Mouse (Mus musculus): ENCODE data around the gene Gna11. TPM values are rescaled to one million over a fixed set of nuclear protein-coding genes. Genes with fewer than 3 reads are reported as not detected.

Gene Gna11
- total RNA-seq, 4 experiments from 2014 or later: 106 to 120 (median 114) TPM

- no peak for DNase-seq (ENCODE audit: low spot score in 2 of 2)
These were observed 20.6 kb upstream of the Gna11 start for GRCm38 (mm10) chr10:81565257-81566228.

- no peak for DNase-seq (ENCODE audit: low spot score in 2 of 2)
These were observed 19.7 kb upstream of the Gna11 start for GRCm38 (mm10) chr10:81564734-81565133.

GRCm38 (mm10) chr10:81564216-81564615 lies 19.2 kb upstream of the Gna11 start:
- DNase-seq (ENCODE audit: low spot score in 2 of 2): no peak

GRCm38 (mm10) chr10:81563481-81563880 lies 18.5 kb upstream of the Gna11 start:
- no peak for DNase-seq (ENCODE audit: low spot score in 2 of 2)

- DNase-seq (ENCODE audit: low spot score in 2 of 2): no peak
These were observed 17.4 kb upstream of the Gna11 start for GRCm38 (mm10) chr10:81562411-81562810.

- DNase-seq (ENCODE audit: low spot score in 2 of 2): no peak
These were observed 15.9 kb upstream of the Gna11 start for GRCm38 (mm10) chr10:81560719-81561459.

GRCm38 (mm10) chr10:81559627-81560539 lies 14.9 kb upstream of the Gna11 start:
- DNase-seq (ENCODE audit: low spot score in 2 of 2): peak in 1 of 2 experiments; percentile 68

- peak in 1 of 2 experiments; percentile 64 for DNase-seq (ENCODE audit: low spot score in 2 of 2)
These were observed 14.2 kb upstream of the Gna11 start, which contains the start of gene Aes for GRCm38 (mm10) chr10:81559163-81559626. Gene Aes, plus strand, starts transcription at chr10:81559488.

- no peak for DNase-seq (ENCODE audit: low spot score in 2 of 2)
These were observed 12.5 kb upstream of the Gna11 start for GRCm38 (mm10) chr10:81557491-81557890.

- no peak for DNase-seq (ENCODE audit: low spot score in 2 of 2)
These were observed 11.3 kb upstream of the Gna11 start for GRCm38 (mm10) chr10:81556282-81556681.

- DNase-seq (ENCODE audit: low spot score in 2 of 2): no peak
These were observed 9.1 kb upstream of the Gna11 start for GRCm38 (mm10) chr10:81553807-81554755.

GRCm38 (mm10) chr10:81553232-81553631 lies 8.2 kb upstream of the Gna11 start:
- no peak for DNase-seq (ENCODE audit: low spot score in 2 of 2)

GRCm38 (mm10) chr10:81551597-81552102 lies 6.7 kb upstream of the Gna11 start:
- peak; percentile 84 for DNase-seq (ENCODE audit: low spot score in 2 of 2)

- DNase-seq (ENCODE audit: low spot score in 2 of 2): no peak
These were observed 5.3 kb upstream of the Gna11 start for GRCm38 (mm10) chr10:81550257-81550656.

GRCm38 (mm10) chr10:81548944-81549343 lies 4.0 kb upstream of the Gna11 start:
- DNase-seq (ENCODE audit: low spot score in 2 of 2): no peak

GRCm38 (mm10) chr10:81546788-81547571 lies 2.0 kb upstream of the Gna11 start:
- no peak for DNase-seq (ENCODE audit: low spot score in 2 of 2)

- no peak for DNase-seq (ENCODE audit: low spot score in 2 of 2)
These were observed 1.3 kb upstream of the Gna11 start for GRCm38 (mm10) chr10:81546332-81546731.

- DNase-seq (ENCODE audit: low spot score in 2 of 2): no peak
These were observed 462 bp downstream of the Gna11 start for GRCm38 (mm10) chr10:81544296-81545160.

Data from layer of hippocampus, adult 8-10 months (tissue).